Mouse (Mus musculus): ENCODE results near the gene Zbtb48.

- no peak for TF ChIP-seq POLR2A (IDR thresholded peaks at IDR 0.05; ENCODE audit: insufficient read depth, low read depth, low read length)
- TF ChIP-seq CTCF (IDR thresholded peaks at IDR 0.05; ENCODE audit: insufficient read depth, low read depth, low read length): no peak
These were observed 43.9 kb downstream of the Zbtb48 start for GRCm38 (mm10) chr4:151983560-151983959.
